Mouse (Mus musculus): ENCODE measurements around the gene CK137956. TPM values are rescaled to one million over a fixed set of nuclear protein-coding genes. Genes with fewer than 3 reads are reported as not detected.

CK137956 gene
- total RNA-seq (2017), result not detected in 2 replicates

DNA sequence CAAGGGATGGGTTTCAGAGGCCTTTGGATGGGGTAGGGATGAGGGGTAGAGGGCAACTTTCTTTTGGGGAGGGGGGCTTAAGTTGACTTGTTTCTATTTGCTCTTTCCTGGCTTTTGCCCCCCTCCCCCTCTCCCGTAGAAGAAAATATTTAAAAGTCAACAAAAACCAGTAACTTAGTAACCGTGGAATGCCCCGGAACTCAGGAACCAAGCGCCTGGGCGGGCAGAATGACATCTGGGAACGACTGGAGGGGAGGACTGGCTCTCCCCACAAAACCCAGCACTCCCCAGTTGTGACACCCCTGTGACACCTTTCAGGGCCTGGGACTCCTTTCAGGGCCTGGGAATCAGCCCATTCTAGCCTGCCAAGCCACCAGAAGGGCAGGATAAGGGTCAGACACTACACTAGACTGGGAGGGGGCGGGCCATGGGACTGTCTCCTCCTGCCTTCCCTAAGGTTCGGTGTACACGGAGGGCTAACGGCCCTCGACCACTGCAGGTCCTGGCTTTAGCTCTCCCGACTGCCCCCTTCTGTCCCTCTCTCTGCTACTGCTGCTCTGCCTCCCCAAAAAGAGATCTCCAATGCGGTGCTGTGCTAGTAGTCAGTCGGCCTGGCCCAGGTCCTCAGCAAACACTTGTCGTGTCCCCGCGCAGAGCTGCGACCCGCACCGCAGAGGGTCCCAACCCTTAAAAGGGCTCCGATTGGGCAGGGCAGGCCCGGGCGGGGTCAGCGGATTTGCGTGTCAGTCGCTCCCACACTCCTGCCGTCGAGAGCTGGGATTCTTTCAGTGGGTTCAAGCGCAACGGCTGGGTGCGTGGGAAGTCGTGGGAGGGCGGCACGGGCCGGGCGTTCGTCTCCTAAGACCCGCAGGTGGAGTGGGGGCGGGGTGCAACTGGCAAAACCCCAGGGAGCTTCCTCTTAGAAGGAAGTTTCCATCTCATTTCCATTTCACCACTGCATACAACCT lies at the start of gene CK137956:
TSS of gene CK137956 (minus strand) at position 51 of the 968 bp plus-strand sequence.
- ATAC-seq (replicated peaks in 1 of 2; ENCODE audit: insufficient read depth in 1 of 2, low FRiP score in 2 of 2, low TSS enrichment in 1 of 2, low read depth in 1 of 2, poor library complexity in 2 of 2, severe bottlenecking in 2 of 2), result no peak; a peak in 1 of 4 replicates

DNA sequence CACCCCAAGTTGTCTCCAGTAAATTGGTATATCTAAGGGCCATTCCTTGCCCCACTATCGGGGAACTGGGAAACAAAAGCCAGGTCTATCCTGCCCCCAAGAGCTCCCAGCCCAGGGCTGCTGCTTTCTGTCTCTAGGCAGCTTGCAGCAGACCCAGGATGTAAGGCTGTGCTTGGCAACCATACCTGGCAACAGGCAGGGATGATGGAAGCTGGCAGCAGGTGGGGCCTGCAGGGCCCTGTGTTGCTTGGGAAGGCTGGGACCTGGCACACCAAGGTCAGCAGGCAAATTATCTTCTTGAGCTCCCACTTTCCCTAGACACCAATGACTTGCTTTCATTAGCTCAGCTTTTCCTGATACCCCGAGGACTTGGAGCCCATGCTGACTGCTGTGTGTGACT lies 48.7 kb upstream of the CK137956 start:
- no peak for ATAC-seq (replicated peaks in 1 of 2; ENCODE audit: insufficient read depth in 1 of 2, low FRiP score in 2 of 2, low TSS enrichment in 1 of 2, low read depth in 1 of 2, poor library complexity in 2 of 2, severe bottlenecking in 2 of 2)

GRCm38 (mm10) chr4:128004797-128005452 lies 34.2 kb upstream of the CK137956 start:
- no peak for ATAC-seq (replicated peaks in 1 of 2; ENCODE audit: insufficient read depth in 1 of 2, low FRiP score in 2 of 2, low TSS enrichment in 1 of 2, low read depth in 1 of 2, poor library complexity in 2 of 2, severe bottlenecking in 2 of 2)

DNA sequence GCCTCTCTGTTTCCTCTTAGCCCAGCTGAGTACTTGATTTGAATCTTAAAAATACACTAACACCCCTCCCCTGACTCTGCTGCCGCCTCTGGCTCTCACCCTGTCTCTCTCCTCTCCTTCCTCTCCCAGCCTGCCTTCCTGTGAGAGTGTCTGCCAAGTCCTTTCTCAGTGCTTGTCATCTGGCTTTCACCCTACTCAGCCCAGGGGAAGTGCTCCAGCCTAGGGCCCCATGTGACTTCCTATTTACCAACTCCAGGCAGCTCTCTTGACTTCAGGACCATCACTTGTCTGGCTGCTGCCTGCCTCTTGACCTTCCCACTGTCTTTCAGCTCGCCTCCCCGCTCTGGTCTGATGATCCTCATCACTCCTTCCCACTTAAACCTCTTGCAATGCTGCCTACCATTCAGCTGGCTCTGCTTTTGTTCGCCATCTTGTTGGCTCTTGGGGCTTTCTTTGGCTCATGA lies 31.9 kb upstream of the CK137956 start:
- ATAC-seq (replicated peaks in 1 of 2; ENCODE audit: insufficient read depth in 1 of 2, low FRiP score in 2 of 2, low TSS enrichment in 1 of 2, low read depth in 1 of 2, poor library complexity in 2 of 2, severe bottlenecking in 2 of 2), result peak in 1 of 2 experiments; percentile 48; a peak in 2 of 4 replicates

GRCm38 (mm10) chr4:127999281-127999680 lies 28.5 kb upstream of the CK137956 start:
- no peak for ATAC-seq (replicated peaks in 1 of 2; ENCODE audit: insufficient read depth in 1 of 2, low FRiP score in 2 of 2, low TSS enrichment in 1 of 2, low read depth in 1 of 2, poor library complexity in 2 of 2, severe bottlenecking in 2 of 2)

DNA sequence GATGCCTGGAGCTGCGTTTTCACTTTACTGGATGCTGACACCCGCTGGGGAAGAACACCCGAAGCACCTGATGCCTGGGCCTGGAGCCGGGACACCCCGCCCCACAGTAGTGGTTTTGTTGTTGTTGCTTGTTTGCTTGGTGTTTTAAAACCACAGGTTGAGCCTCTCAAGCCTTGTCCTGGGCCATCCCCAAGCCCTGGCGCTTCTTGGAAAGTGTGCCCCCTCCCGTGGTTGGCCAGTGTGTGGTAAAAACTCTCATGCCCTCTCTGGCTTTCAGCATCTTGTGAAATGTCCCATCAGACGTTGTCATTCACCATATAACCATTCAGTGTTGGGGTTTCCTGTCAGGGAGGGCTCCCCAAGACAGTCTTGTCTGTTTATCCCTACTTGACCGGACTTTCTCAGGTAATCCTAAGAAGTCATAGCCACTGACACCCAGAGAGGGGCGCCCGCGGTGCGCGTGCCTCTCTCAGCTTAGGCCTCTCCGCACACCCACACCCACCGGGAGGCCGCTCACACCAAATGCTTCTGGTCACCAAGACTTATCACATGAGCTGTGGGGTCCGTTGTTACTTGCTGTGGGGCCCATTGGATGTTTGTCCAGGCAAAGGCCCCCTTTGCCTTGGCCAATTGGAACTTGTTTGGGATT lies 18.7 kb upstream of the CK137956 start:
- no peak for ATAC-seq (replicated peaks in 1 of 2; ENCODE audit: insufficient read depth in 1 of 2, low FRiP score in 2 of 2, low TSS enrichment in 1 of 2, low read depth in 1 of 2, poor library complexity in 2 of 2, severe bottlenecking in 2 of 2)

GRCm38 (mm10) chr4:127988526-127989180 lies 17.9 kb upstream of the CK137956 start:
- no peak for ATAC-seq (replicated peaks in 1 of 2; ENCODE audit: insufficient read depth in 1 of 2, low FRiP score in 2 of 2, low TSS enrichment in 1 of 2, low read depth in 1 of 2, poor library complexity in 2 of 2, severe bottlenecking in 2 of 2)

DNA sequence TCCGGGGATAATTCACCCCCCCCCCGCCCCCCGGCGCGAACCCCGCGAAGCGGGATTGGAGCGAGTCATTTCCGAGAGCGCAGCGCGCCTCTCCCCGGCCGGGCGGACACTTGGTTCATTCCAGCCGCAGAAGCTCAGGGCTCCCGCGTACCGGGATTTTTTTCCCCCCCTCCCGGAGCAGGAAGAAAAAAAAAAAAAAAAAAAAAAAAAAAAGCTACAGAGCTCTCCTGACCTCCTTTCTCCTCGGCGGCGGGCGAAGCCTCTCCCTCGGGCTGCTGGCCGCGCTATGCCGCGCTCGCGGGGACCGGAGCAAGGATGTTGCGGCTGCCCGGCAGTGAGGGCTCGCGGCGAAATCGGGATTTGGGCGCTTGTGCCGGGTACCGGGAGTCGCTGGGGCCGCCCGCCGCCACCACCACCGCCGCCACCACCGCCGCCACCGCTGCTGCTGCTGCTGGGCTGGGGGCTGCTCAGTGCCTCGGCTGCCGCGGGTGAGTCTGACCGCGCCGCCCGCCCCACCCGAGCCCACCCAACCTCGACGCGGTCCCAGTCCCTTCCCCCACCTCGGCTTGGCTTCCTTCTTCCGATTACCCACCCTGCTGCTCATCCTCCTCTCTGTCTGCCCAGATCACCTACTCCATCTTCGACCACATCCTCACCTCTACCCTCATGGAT lies 17.2 kb upstream of the CK137956 start, which contains the start of gene Csmd2:
TSS of gene Csmd2 (plus strand) at position 74 of the 672 bp plus-strand sequence.
- ATAC-seq (replicated peaks in 1 of 2; ENCODE audit: insufficient read depth in 1 of 2, low FRiP score in 2 of 2, low TSS enrichment in 1 of 2, low read depth in 1 of 2, poor library complexity in 2 of 2, severe bottlenecking in 2 of 2), result no peak

DNA sequence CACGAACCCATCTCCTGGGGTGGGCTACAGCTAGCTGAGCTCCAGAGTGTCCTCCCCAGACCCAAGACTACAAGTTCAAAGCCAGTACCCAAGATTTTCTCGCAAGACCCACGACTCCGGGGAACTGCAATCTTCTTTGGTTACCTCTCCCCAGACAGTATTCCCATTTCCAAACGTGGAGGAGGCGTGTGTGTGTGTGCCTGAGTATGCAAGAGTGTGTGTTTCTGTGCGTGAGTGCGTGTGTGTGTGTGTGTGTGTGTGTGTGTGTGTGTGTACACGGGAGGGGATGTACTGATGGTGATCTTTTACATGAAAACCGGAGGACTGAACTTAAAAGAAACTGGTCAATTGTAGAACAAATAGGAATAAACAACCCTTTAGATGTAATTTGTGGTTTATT lies 16.5 kb upstream of the CK137956 start:
- ATAC-seq (replicated peaks in 1 of 2; ENCODE audit: insufficient read depth in 1 of 2, low FRiP score in 2 of 2, low TSS enrichment in 1 of 2, low read depth in 1 of 2, poor library complexity in 2 of 2, severe bottlenecking in 2 of 2), result no peak

DNA sequence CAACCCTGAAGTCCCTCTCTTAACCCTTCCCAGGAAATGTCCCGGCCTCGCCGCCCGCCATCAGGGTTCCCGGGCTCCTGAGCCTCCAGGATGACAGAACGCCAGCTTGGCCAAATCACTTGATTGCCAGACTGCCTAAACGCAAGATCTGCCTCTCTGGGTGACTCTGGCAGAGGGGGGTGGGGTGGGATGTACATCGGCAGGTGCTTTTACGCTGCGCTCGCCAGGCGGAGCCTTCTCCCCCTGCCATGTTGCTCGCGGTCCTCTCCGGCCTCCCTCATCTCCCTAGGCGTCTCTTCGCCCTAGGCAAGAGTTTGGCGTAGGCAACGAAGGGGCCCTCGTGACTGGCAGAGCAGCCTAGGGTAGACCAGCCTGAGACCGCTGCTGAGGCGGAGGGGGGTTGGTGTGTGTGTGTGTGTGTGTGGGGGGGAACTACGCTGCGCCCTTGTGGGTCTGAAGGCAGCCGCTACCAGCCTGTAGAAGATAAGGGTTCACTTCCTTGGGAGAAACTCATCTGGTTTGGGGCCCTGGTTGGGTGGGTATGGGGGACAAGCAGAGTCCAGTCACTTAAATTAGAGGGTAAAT lies 15.8 kb upstream of the CK137956 start:
- ATAC-seq (replicated peaks in 1 of 2; ENCODE audit: insufficient read depth in 1 of 2, low FRiP score in 2 of 2, low TSS enrichment in 1 of 2, low read depth in 1 of 2, poor library complexity in 2 of 2, severe bottlenecking in 2 of 2), result no peak

GRCm38 (mm10) chr4:127985874-127986273 lies 15.1 kb upstream of the CK137956 start:
- ATAC-seq (replicated peaks in 1 of 2; ENCODE audit: insufficient read depth in 1 of 2, low FRiP score in 2 of 2, low TSS enrichment in 1 of 2, low read depth in 1 of 2, poor library complexity in 2 of 2, severe bottlenecking in 2 of 2), result no peak

DNA sequence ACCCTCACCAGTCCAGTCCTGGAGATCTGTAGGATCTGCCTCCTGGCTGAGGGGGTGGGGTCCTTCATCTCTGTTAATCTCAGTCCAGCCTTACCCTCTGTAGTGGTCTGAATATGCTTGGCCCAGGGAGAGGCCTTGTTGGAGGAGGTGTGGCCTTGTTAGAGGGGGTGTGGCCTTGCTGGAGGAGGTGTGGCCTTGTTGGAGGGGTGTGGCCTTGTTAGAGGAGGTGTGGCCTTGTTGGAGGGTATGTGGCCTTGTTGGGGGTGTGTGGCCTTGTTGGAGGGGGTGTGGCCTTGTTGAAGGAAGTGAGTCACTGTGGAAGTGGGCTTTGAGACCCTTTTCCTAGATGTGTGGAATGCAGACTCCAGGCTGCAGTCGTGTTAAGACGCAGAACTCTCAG lies 13.7 kb upstream of the CK137956 start:
- ATAC-seq (replicated peaks in 1 of 2; ENCODE audit: insufficient read depth in 1 of 2, low FRiP score in 2 of 2, low TSS enrichment in 1 of 2, low read depth in 1 of 2, poor library complexity in 2 of 2, severe bottlenecking in 2 of 2), result no peak

DNA sequence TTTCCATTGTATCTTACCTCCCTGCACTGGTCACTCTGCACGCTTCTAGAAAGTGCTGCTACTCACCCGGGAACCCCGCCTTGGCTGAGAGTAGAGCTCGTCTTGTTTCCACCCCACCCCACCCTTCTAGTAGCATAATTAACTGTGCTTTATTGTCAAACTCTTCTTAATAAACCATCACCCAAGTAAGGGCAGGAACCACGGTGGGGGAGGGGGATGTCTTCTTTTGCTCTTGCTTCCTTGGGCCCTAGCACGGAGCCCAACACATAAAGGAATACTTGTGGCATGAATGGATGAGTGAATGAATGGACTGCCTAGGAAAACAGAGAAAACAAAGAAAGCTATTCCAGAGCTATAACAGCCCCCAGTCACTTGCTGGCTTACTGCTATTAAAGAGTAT lies 10.4 kb upstream of the CK137956 start:
- no peak for ATAC-seq (replicated peaks in 1 of 2; ENCODE audit: insufficient read depth in 1 of 2, low FRiP score in 2 of 2, low TSS enrichment in 1 of 2, low read depth in 1 of 2, poor library complexity in 2 of 2, severe bottlenecking in 2 of 2)

DNA sequence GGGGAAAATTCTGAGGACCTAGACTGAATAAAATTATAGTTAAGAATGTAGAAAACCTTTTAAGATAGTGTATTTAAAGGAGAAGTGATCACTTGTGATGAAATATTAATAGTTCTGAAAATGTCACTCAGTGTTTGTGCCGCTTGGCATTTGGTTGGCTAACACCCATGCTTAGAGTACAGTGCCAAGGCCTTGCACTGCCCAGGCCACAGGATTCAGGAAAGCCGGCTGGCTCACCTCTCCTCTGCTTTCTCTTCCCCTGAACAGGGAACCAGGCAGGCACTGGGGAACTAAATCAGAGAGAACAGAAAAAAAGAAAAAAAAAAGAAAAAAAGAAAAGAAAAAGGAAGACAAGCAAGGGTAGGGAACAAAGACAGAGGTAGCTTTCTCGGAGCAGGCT lies 2.2 kb upstream of the CK137956 start:
- ATAC-seq (replicated peaks in 1 of 2; ENCODE audit: insufficient read depth in 1 of 2, low FRiP score in 2 of 2, low TSS enrichment in 1 of 2, low read depth in 1 of 2, poor library complexity in 2 of 2, severe bottlenecking in 2 of 2), result no peak

DNA sequence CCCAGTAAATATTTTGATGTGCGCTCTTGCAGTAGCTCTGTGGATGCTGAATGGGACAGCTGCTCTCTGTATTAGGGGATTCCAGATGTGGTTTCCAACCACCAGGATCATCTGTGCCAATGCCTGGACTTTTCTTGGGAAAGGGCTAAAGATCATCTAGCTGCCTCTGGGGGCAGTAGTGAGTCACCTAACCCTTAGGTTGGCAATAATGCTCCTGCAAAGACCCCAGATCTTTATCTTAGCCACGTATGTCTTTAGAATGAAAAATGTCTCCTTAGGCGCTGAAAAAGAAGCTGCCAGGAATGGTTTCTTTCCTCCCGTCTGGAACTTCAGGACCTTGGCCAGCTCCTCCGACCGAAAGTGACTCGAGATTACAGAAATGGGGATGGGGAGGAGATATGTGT lies 731 bp downstream of the CK137956 start:
- ATAC-seq (replicated peaks in 1 of 2; ENCODE audit: insufficient read depth in 1 of 2, low FRiP score in 2 of 2, low TSS enrichment in 1 of 2, low read depth in 1 of 2, poor library complexity in 2 of 2, severe bottlenecking in 2 of 2), result no peak

GRCm38 (mm10) chr4:127969101-127969500 lies 1.6 kb downstream of the CK137956 start:
- ATAC-seq (replicated peaks in 1 of 2; ENCODE audit: insufficient read depth in 1 of 2, low FRiP score in 2 of 2, low TSS enrichment in 1 of 2, low read depth in 1 of 2, poor library complexity in 2 of 2, severe bottlenecking in 2 of 2), result no peak
